Mouse (Mus musculus) kidney, adult 2 months (tissue): Measurements from ENCODE around the gene Zpbp2. TPM values are rescaled to one million over a fixed set of nuclear protein-coding genes. Genes with fewer than 3 reads are reported as not detected.

ENCODE experiments used
- DNase-seq: peaks from one replicate; pipeline ENCODE4 v3.0.0; 2021
- H3K27ac ChIP-seq: fragments of 200-500 bp; 2 replicates; pipeline ENCODE4 v1.5.1; 2012; ENCODE audit warnings: low read depth, low read length, control low read depth, inconsistent platforms; ENCODE audit not compliant: insufficient read depth
- H3K27me3 ChIP-seq: fragments of 200-500 bp; replicated peaks from 2 replicates; pipeline ENCODE4 v1.6.1; 2012; ENCODE audit warnings: mild to moderate bottlenecking, moderate library complexity, low read length, inconsistent platforms; ENCODE audit not compliant: control insufficient read depth, insufficient read depth
- H3K36me3 ChIP-seq: fragments of 200-500 bp; 2 replicates; pipeline ENCODE4 v1.6.1; 2012; ENCODE audit warnings: mild to moderate bottlenecking, moderate library complexity, low read length, inconsistent platforms; ENCODE audit not compliant: control insufficient read depth, insufficient read depth
- H3K4me1 ChIP-seq: fragments of 200-500 bp; 2 replicates; pipeline ENCODE4 v1.6.1; 2011; ENCODE audit warnings: low read length; ENCODE audit not compliant: control insufficient read depth, insufficient read depth
- H3K4me3 ChIP-seq: fragments of 200-500 bp; 2 replicates; pipeline ENCODE4 v1.5.1; 2011; ENCODE audit warnings: mild to moderate bottlenecking, low read depth, low read length, control low read depth; ENCODE audit not compliant: insufficient read depth
- CTCF ChIP-seq: fragments of 200-500 bp; conservative IDR thresholded peaks from 2 replicates; pipeline ENCODE4 v1.5.1; 2011; ENCODE audit warnings: low read depth, mild to moderate bottlenecking, control low read depth, low read length, moderate library complexity, mixed read lengths; ENCODE audit not compliant: insufficient read depth, insufficient read length
- POLR2A ChIP-seq: fragments of 200-500 bp; IDR thresholded peaks from one replicate; pipeline ENCODE4 v1.6.1; 2011; ENCODE audit warnings: low read depth, low read length, control low read depth
- WGBS: fragments of 180-500 bp; shearing (Covaris S2); methylation state at CpG from one replicate; pipeline ENCODE4 v1.1.7; 2018; 5-methylcytosine and 5-hydroxymethylcytosine counted together
- polyA plus RNA-seq: library from polyadenylated mRNA; depleted of rRNA; stranded (reverse); fragments of >200 nt; gene quantifications from 2 replicates; pipeline ENCODE4 v1.2.3, GENCODE M21; 2012

Zpbp2 gene
- polyA plus RNA-seq, 1 experiment = 0.34 TPM

DNA sequence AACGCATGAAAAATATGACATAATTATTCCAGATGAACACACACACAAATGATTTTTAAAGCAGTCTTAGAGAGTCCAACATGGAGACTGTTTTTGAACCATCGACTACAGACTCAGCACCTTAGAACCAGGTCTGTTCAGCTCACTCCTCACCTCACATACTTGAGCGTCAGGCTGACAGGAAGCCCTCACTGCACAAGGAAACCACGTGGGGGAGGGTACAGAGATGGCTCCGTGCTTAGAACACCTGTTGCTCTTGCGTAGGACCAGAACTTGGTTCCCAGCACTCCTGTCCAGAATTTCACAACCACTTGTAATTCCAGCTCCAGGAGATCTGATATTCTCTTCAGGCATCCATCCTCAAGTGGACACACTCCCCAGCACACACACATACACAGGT lies 44.1 kb downstream of the Zpbp2 start:
- no peak for DNase-seq
- H3K27ac ChIP-seq = no peak overlapping the region
- H3K36me3 ChIP-seq = no peaks in the 10 kb centered on the region
- H3K4me1 ChIP-seq = peaks cover 4% of the 10 kb centered on the region; the same call in 1 of the 2 replicates
- no peaks in the 10 kb centered on the region; the same call in 1 of the 2 replicates for H3K27me3 ChIP-seq
- H3K4me3 ChIP-seq = no peak overlapping the region
- TF ChIP-seq CTCF (no peak), POLR2A (no peak)
- WGBS = 68% methylated on average over 6 of the region's 6 CpGs

DNA sequence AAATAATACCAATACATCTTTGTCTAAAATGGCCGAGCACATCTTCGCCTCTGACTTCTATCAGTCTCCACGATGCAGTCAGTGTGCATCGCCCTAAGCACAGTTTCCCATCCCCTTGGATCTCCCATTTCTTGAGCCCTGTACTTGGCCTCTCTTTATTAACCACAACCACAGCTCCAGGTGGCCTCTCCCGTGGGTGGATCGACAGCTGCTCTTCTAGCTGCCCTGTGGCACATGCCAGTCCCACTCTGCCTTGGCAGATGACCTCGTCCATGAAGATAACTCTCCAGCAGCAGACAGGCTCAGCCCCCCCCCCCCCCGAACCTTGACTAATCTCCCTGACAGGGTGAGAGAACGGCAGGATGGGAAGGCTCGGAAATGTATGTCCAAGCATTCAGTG lies 44.6 kb downstream of the Zpbp2 start:
- no peaks in the 10 kb centered on the region for H3K36me3 ChIP-seq
- no peak for DNase-seq
- no peaks in the 10 kb centered on the region; the same call in 1 of the 2 replicates for H3K27me3 ChIP-seq
- TF ChIP-seq POLR2A (no peak), CTCF (no peak)
- H3K4me3 ChIP-seq = no peak overlapping the region
- peaks cover 3% of the 10 kb centered on the region; the same call in 1 of the 2 replicates for H3K4me1 ChIP-seq
- WGBS = 76% methylated on average over 10 of the region's 10 CpGs
- no peak overlapping the region for H3K27ac ChIP-seq

DNA sequence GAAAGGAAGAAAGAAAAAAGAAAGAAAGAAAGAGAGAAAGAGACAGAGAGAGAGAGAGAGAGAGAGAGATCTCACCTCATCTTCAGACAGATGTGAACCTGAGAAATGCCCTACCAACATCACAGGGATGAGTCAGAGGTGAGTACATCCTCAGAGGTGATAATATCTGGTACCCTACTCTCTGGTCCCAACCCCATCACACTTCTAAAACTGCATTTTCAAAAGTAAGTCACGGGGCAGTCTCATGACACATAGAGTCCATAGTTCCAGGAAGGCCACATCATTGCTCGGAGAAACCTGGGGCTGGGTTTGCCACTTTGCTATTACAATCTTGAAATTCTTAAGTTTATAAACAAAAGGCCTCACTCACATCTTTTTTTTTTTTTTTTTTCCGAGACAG lies 45.1 kb downstream of the Zpbp2 start:
- Histone ChIP-seq H3K27ac (no peak overlapping the region), H3K4me3 (no peak overlapping the region), H3K36me3 (no peaks in the 10 kb centered on the region), H3K27me3 (no peaks in the 10 kb centered on the region; the same call in 1 of the 2 replicates), H3K4me1 (no peaks in the 10 kb centered on the region)
- TF ChIP-seq POLR2A (no peak), CTCF (no peak)
- no peak for DNase-seq
- 79% methylated on average over 3 of the region's 3 CpGs for WGBS

DNA sequence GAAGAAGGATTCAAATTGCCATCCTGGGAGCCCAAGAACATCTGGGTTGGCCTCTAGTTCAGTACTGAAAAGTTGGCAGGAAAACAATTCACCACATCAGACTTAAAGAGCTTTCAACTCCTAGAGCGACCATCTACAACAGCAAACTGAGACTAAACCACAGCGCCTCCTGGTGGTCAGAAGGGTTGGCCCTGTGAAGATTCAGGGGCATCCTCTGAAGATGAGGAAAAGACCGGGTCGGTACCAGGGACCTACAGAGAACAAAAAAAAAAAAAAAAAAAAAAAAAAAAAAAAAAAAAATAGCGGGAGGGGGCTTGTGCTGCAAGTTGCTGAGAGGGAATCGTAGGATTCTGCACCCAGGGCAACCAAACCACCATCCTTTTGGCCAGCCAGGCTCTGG lies 46.5 kb downstream of the Zpbp2 start:
- 32% methylated on average over 6 of the region's 6 CpGs for WGBS
- Histone ChIP-seq H3K27ac (no peak overlapping the region), H3K36me3 (no peaks in the 10 kb centered on the region), H3K27me3 (peaks cover 1% of the 10 kb centered on the region; the same call in 1 of the 2 replicates), H3K4me1 (no peaks in the 10 kb centered on the region), H3K4me3 (no peak overlapping the region)
- peak; percentile 54 for DNase-seq
- no peak for TF ChIP-seq POLR2A
- peak; percentile 84 for TF ChIP-seq CTCF

DNA sequence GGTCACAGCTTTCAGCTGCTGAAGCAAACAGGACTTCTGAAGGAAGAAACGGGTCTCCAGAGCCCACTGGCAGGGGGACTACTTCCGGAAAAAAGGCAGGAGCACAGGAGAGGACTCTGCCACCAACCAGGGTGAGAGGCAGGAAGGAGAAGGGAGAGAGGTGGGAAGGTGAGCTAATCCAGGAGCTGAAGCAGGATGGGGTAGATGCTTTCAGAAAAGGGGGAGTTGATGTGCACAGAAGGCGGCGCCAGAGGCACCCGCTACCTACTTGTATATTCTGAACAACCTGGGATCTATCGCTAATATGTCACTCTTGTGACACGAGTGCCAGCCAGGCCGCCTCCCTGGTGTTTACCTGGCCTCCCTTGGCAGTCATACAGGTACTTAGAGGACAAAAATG lies 47.1 kb downstream of the Zpbp2 start, which contains the start of gene Lrrc3c:
Lrrc3c (plus strand) TSS at position 301 of the 400 bp plus-strand sequence.
- no peak for DNase-seq
- Histone ChIP-seq H3K36me3 (no peaks in the 10 kb centered on the region), H3K4me3 (no peak within 1 kb of the TSS), H3K27ac (no peak within 1 kb of the TSS), H3K4me1 (no peaks in the 10 kb centered on the region), H3K27me3 (peaks cover 1% of the 10 kb centered on the region; the same call in 1 of the 2 replicates)
- no peak for TF ChIP-seq POLR2A
- TF ChIP-seq CTCF = no peak
- whole genome bisulfite sequencing = 81% methylated on average over 8 of the region's 8 CpGs

DNA sequence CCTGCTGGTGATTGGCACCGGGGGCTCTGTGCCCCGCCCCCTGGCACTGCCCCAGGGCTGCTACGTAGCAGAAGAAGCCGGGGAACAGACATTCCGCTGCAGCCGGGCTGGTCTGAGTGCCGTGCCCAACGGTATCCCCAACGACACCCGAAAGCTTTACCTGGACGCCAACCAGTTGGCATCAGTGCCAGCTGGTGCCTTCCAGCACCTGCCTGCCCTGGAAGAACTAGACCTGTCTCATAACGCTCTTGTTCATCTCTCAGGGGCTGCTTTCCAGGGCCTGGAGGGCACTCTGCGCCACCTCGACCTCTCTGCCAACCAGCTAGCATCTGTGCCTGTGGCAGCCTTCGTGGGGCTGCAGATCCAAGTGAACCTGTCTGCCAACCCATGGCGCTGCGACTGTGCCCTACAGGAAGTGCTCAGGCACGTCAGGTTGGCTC lies 48.0 kb downstream of the Zpbp2 start:
- no peak overlapping the region for H3K27ac ChIP-seq
- H3K4me1 ChIP-seq = no peaks in the 10 kb centered on the region
- 51% methylated on average over 18 of the region's 18 CpGs for WGBS
- TF ChIP-seq POLR2A (no peak), CTCF (no peak)
- peaks cover 1% of the 10 kb centered on the region; the same call in 1 of the 2 replicates for H3K27me3 ChIP-seq
- no peak for DNase-seq
- no peak overlapping the region for H3K4me3 ChIP-seq
- H3K36me3 ChIP-seq = no peaks in the 10 kb centered on the region

DNA sequence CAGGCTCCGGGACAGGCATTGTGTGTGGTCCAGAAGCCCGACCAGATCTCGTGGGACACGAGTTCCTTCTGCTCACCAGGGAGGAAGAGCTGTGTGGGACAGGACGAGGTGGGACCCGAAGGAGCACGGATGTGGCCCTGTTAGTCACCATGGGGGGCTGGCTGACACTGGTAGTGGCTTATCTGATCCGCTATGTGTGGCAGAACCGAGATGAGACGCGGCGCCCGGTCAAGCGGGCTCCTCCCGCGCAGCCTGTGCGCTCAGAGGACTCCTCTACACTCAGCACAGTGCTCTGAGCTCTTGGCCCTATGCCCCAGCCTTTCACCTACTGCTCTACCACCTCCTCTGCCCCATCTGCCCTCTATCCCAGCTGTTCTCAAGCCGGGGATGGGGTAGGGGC lies 48.4 kb downstream of the Zpbp2 start:
- Histone ChIP-seq H3K36me3 (no peaks in the 10 kb centered on the region), H3K4me1 (no peaks in the 10 kb centered on the region), H3K27ac (no peak overlapping the region), H3K4me3 (no peak overlapping the region), H3K27me3 (peaks cover 1% of the 10 kb centered on the region; the same call in 1 of the 2 replicates)
- no peak for DNase-seq
- TF ChIP-seq POLR2A = no peak
- TF ChIP-seq CTCF = no peak
- 23% methylated on average over 18 of the region's 18 CpGs for WGBS

DNA sequence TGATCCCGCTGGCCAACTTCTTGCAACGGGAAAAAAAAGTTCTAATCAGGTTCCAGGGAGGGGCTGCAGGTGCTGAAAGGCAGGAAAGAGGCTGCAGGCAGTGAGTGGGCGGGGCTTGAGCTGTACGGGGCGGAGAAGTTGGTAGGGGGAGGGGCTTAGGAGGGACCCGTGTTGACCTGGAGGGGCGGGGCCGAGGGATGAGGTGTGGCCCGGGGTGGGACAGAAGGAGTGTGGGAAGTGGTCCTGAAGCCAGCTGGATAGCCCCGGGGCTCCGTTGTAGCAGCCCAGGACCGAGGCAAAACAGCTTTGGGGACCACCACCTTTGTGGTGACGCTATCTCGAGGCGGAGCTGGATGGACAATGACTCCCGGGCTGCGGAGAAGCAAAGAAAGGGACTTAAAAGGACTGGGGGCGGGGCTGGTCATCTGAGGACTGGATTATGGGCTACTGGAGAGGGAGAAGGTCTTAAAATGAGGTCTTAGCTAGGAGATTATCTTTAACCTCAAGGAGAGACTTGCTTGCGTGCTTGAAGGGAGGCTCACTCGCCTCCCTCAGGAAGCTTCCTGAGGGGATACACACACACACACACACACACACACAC lies 51.3 kb downstream of the Zpbp2 start:
- no peak for TF ChIP-seq CTCF
- TF ChIP-seq POLR2A = no peak
- no peak for DNase-seq
- WGBS = 4% methylated on average over 20 of the region's 20 CpGs

More for the DNA sequence above, 51.3 kb downstream of the Zpbp2 start:
- Histone ChIP-seq H3K4me1 (no peaks in the 10 kb centered on the region), H3K27ac (no peak overlapping the region), H3K4me3 (no peak overlapping the region), H3K27me3 (peaks cover 1% of the 10 kb centered on the region; the same call in 1 of the 2 replicates), H3K36me3 (no peaks in the 10 kb centered on the region)
